Mouse (Mus musculus): ENCODE measurements around the gene Tnik. TPM values are rescaled to one million over a fixed set of nuclear protein-coding genes. Genes with fewer than 3 reads are reported as not detected.

Tnik gene
- polyA plus RNA-seq, 1 experiment from 2014 or later: 38.5 TPM

GRCm38 (mm10) chr3:28543380-28543984 lies 280.5 kb downstream of the Tnik start:
- no peak overlapping the region for H3K9ac ChIP-seq (replicated peaks)
- no peaks in the 10 kb centered on the region for H3K4me1 ChIP-seq
- 80% methylated on average over 10 of the region's 10 CpGs for WGBS
- no peak overlapping the region for H3K4me2 ChIP-seq (replicated peaks)
- no peaks in the 10 kb centered on the region for H3K27me3 ChIP-seq
- no peaks in the 10 kb centered on the region for H3K9me3 ChIP-seq
- no peak overlapping the region for H3K27ac ChIP-seq (replicated peaks)
- no peak overlapping the region for H3K4me3 ChIP-seq
- ATAC-seq (ENCODE audit: low FRiP score, low read depth): 0 out of 2 replicates have a peak, but pooled peaks have one; percentile 27
- H3K36me3 ChIP-seq: 0 out of 2 replicates have a peak, but pooled peaks cover 3% of the 10 kb centered on the region

GRCm38 (mm10) chr3:28544345-28544869 lies 281.4 kb downstream of the Tnik start:
- H3K4me2 ChIP-seq (replicated peaks): no peak overlapping the region
- H3K27ac ChIP-seq (replicated peaks): no peak overlapping the region
- WGBS: 71% methylated on average over 11 of the region's 11 CpGs
- no peak for ATAC-seq (ENCODE audit: low FRiP score, low read depth)
- H3K9ac ChIP-seq (replicated peaks): no peak overlapping the region
- H3K4me1 ChIP-seq: no peaks in the 10 kb centered on the region
- no peak overlapping the region for H3K4me3 ChIP-seq
- H3K9me3 ChIP-seq: no peaks in the 10 kb centered on the region
- H3K27me3 ChIP-seq: no peaks in the 10 kb centered on the region
- 0 out of 2 replicates have a peak, but pooled peaks cover 3% of the 10 kb centered on the region for H3K36me3 ChIP-seq

- no peak overlapping the region for H3K9ac ChIP-seq (replicated peaks)
- H3K4me2 ChIP-seq (replicated peaks): no peak overlapping the region
- no peak overlapping the region for H3K27ac ChIP-seq (replicated peaks)
- no peaks in the 10 kb centered on the region for H3K27me3 ChIP-seq
- H3K36me3 ChIP-seq: 0 out of 2 replicates have a peak, but pooled peaks cover 3% of the 10 kb centered on the region
- no peak overlapping the region for H3K4me3 ChIP-seq
- no peaks in the 10 kb centered on the region for H3K9me3 ChIP-seq
- no peak for ATAC-seq (ENCODE audit: low FRiP score, low read depth)
- WGBS: 68% methylated on average over 10 of the region's 10 CpGs
- H3K4me1 ChIP-seq: peaks cover 9% of the 10 kb centered on the region
Measured at GRCm38 (mm10) chr3:28547965-28548730, 285.1 kb downstream of the Tnik start.

GRCm38 (mm10) chr3:28549391-28549790 lies 286.4 kb downstream of the Tnik start:
- no peak overlapping the region for H3K9ac ChIP-seq (replicated peaks)
- H3K27ac ChIP-seq (replicated peaks): no peak overlapping the region
- no peaks in the 10 kb centered on the region for H3K27me3 ChIP-seq
- H3K4me2 ChIP-seq (replicated peaks): no peak overlapping the region
- ATAC-seq (ENCODE audit: low FRiP score, low read depth): no peak
- 73% methylated on average over 6 of the region's 6 CpGs for whole genome bisulfite sequencing
- H3K36me3 ChIP-seq: 0 out of 2 replicates have a peak, but pooled peaks cover 3% of the 10 kb centered on the region
- H3K9me3 ChIP-seq: no peaks in the 10 kb centered on the region
- peaks cover 9% of the 10 kb centered on the region for H3K4me1 ChIP-seq
- no peak overlapping the region for H3K4me3 ChIP-seq

DNA sequence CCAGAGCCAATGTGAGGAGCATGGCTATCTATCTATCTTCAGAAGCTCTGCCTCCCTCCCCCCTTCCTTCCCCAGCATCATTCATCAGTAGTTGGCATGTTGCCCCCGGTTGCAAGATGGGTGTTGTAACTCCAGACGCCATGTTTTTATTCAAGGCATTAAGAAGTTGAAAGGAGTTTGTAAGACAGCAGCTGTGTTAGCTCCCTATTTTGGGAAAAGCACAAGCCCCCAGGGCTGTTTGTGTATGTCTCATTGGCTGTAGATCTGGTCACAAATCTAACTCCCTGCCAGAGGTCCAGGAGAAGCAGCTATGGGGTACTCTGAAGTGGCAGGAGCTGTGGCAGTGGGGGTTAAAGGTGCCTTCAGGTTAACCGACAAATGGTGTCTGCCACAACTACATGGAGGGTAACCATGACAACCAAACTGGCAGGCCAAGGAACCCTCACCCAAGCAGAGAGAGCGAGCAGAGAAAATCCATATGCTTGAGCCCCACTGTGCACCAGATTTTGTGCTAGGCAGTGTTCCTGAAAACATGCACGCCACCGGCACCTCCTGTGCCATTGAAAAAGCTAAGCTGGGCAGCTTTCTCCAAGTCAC lies 287.6 kb downstream of the Tnik start:
- Histone ChIP-seq H3K27me3 (no peaks in the 10 kb centered on the region), H3K4me2 (replicated peaks) (no peak overlapping the region), H3K4me3 (no peak overlapping the region), H3K27ac (replicated peaks) (no peak overlapping the region), H3K4me1 (peaks cover 9% of the 10 kb centered on the region), H3K36me3 (0 out of 2 replicates have a peak, but pooled peaks cover 3% of the 10 kb centered on the region), H3K9ac (replicated peaks) (no peak overlapping the region), H3K9me3 (no peaks in the 10 kb centered on the region)
- ATAC-seq (ENCODE audit: low FRiP score, low read depth): 0 out of 2 replicates have a peak, but pooled peaks have one; percentile 27
- 35% methylated on average over 6 of the region's 6 CpGs for WGBS

GRCm38 (mm10) chr3:28551756-28552155 lies 288.7 kb downstream of the Tnik start:
- Histone ChIP-seq H3K36me3 (0 out of 2 replicates have a peak, but pooled peaks cover 3% of the 10 kb centered on the region), H3K4me2 (replicated peaks) (no peak overlapping the region), H3K4me1 (peaks cover 9% of the 10 kb centered on the region), H3K4me3 (no peak overlapping the region), H3K27me3 (no peaks in the 10 kb centered on the region), H3K9me3 (no peaks in the 10 kb centered on the region), H3K9ac (replicated peaks) (no peak overlapping the region), H3K27ac (replicated peaks) (no peak overlapping the region)
- 70% methylated on average over 1 of the region's 1 CpGs for WGBS
- ATAC-seq (ENCODE audit: low FRiP score, low read depth): no peak

- Histone ChIP-seq H3K27me3 (no peaks in the 10 kb centered on the region), H3K9me3 (no peaks in the 10 kb centered on the region), H3K4me3 (no peak overlapping the region), H3K36me3 (0 out of 2 replicates have a peak, but pooled peaks cover 3% of the 10 kb centered on the region), H3K4me1 (peaks cover 9% of the 10 kb centered on the region), H3K4me2 (replicated peaks) (no peak overlapping the region), H3K27ac (replicated peaks) (no peak overlapping the region), H3K9ac (replicated peaks) (no peak overlapping the region)
- 82% methylated on average over 9 of the region's 9 CpGs for WGBS
- ATAC-seq (ENCODE audit: low FRiP score, low read depth): no peak
Measured at GRCm38 (mm10) chr3:28554934-28555333, 291.9 kb downstream of the Tnik start.

GRCm38 (mm10) chr3:28555795-28556570 lies 293.0 kb downstream of the Tnik start:
- peaks cover 2% of the 10 kb centered on the region; the same call in 1 of the 2 replicates for H3K4me1 ChIP-seq
- no peak overlapping the region for H3K4me3 ChIP-seq
- no peak overlapping the region for H3K27ac ChIP-seq (replicated peaks)
- H3K27me3 ChIP-seq: no peaks in the 10 kb centered on the region
- 70% methylated on average over 7 of the region's 7 CpGs for WGBS
- H3K36me3 ChIP-seq: 0 out of 2 replicates have a peak, but pooled peaks cover 3% of the 10 kb centered on the region
- H3K9ac ChIP-seq (replicated peaks): no peak overlapping the region
- no peak for ATAC-seq (ENCODE audit: low FRiP score, low read depth)
- H3K4me2 ChIP-seq (replicated peaks): no peak overlapping the region
- no peaks in the 10 kb centered on the region for H3K9me3 ChIP-seq

DNA sequence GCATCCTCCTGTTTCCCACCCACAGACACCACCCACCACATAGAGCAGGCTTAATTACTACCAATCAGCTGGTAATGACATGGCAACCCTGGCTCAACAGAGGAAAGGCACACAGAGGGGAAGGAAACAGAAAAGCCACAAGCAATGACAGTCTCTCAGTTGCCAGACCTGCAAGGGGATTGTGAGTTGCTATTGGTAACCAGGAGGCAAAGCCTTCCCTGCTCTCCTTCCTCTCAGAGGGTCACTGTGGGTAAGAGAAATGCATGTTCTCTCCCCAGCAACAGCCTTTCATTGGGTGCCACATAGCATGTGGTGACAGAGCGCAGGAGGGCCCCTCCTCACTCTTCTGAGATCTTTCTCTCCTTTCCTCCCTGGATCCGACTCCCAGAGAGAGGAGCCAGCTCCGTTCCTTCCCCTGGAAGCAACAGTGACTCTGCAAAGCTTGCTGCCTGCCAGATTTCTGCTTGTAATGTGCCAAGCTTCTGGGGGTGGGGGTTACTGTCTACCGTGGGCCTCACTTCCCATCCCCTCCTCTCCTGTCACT lies 295.4 kb downstream of the Tnik start:
- peak; percentile 38; the same call in 1 of the 2 replicates for ATAC-seq (ENCODE audit: low FRiP score, low read depth)
- 71% methylated on average over 4 of the region's 4 CpGs for WGBS
- no peak overlapping the region for H3K27ac ChIP-seq (replicated peaks)

GRCm38 (mm10) chr3:28561408-28561807 lies 298.4 kb downstream of the Tnik start:
- 74% methylated on average over 4 of the region's 4 CpGs for WGBS
- Histone ChIP-seq H3K27ac (replicated peaks) (no peak overlapping the region), H3K36me3 (peaks cover 8% of the 10 kb centered on the region; the same call in 1 of the 2 replicates), H3K4me1 (no peaks in the 10 kb centered on the region), H3K4me3 (no peak overlapping the region), H3K9me3 (peaks cover 3% of the 10 kb centered on the region; the same call in 1 of the 2 replicates), H3K4me2 (replicated peaks) (no peak overlapping the region), H3K27me3 (no peaks in the 10 kb centered on the region; the same call in 1 of the 2 replicates), H3K9ac (replicated peaks) (no peak overlapping the region)
- no peak for ATAC-seq (ENCODE audit: low FRiP score, low read depth)

More for the DNA sequence above, 295.4 kb downstream of the Tnik start:
- Histone ChIP-seq H3K36me3 (0 out of 2 replicates have a peak, but pooled peaks cover 3% of the 10 kb centered on the region), H3K9ac (replicated peaks) (no peak overlapping the region), H3K27me3 (no peaks in the 10 kb centered on the region; the same call in 1 of the 2 replicates), H3K4me2 (replicated peaks) (no peak overlapping the region), H3K4me3 (no peak overlapping the region), H3K9me3 (no peaks in the 10 kb centered on the region), H3K4me1 (no peaks in the 10 kb centered on the region)
